Mouse (Mus musculus) heart, embryonic 14.5 days (tissue): ENCODE data around the gene Alg9. TPM values are rescaled to one million over a fixed set of nuclear protein-coding genes. Genes with fewer than 3 reads are reported as not detected.
"Not testable (repeated sequence)": the region's sequence is repeated elsewhere in the genome, so short reads cannot be mapped to it uniquely, and the experiment has no call there.

Experiments used
- ATAC-seq: fragments of 200-750 bp; cut with Nextera tagmentation; 2 replicates; pipeline ENCODE4 v1.8.0; 2017; ENCODE audit warnings: low read depth, moderate TSS enrichment; ENCODE audit not compliant: insufficient number of reproducible peaks, insufficient read depth, low FRiP score
- H3K27ac ChIP-seq, 2 experiments: fragments of 200-500 bp in 1 of 2; fragments of 300-500 bp in 1 of 2; sonication (generic) in 1 of 2; replicated peaks in 1 of 2; 2 replicates each; pipeline ENCODE4 v1.5.1; 2012 to 2014; ENCODE audit warnings: low read depth in 2 of 2, low read length in 2 of 2, control low read depth in 1 of 2, mild to moderate bottlenecking in 1 of 2, mixed read lengths in 1 of 2; ENCODE audit not compliant: control insufficient read depth in 1 of 2, insufficient read depth in 1 of 2
- H3K27me3 ChIP-seq: fragments of 300-500 bp; sonication (generic); 2 replicates; pipeline ENCODE4 v1.6.1; 2014; ENCODE audit warnings: mild to moderate bottlenecking, low read length, control low read depth; ENCODE audit not compliant: control insufficient read depth, insufficient read depth
- H3K36me3 ChIP-seq: fragments of 300-500 bp; sonication (generic); 2 replicates; pipeline ENCODE4 v1.6.1; 2014; ENCODE audit warnings: mild to moderate bottlenecking, control low read depth, low read length, mixed read lengths; ENCODE audit not compliant: control insufficient read depth, insufficient read depth
- H3K4me1 ChIP-seq, 2 experiments: fragments of 200-500 bp in 1 of 2; fragments of 300-500 bp in 1 of 2; sonication (generic) in 1 of 2; 2 replicates each; pipeline ENCODE4 v1.6.1; 2012 to 2014; ENCODE audit warnings: low read length in 2 of 2, control low read depth in 1 of 2, mixed read lengths in 1 of 2; ENCODE audit not compliant: control insufficient read depth in 2 of 2, insufficient read depth in 2 of 2
- H3K4me2 ChIP-seq: fragments of 300-500 bp; sonication (generic); 2 replicates; pipeline ENCODE4 v1.6.1; 2014; ENCODE audit warnings: mild to moderate bottlenecking, low read length
- H3K4me3 ChIP-seq, 2 experiments: fragments of 200-500 bp in 1 of 2; fragments of 300-500 bp in 1 of 2; sonication (generic) in 1 of 2; 2 replicates each; pipeline ENCODE4 v1.5.1; 2012 to 2014; ENCODE audit warnings: low read length in 2 of 2, mild to moderate bottlenecking in 2 of 2, control low read depth in 1 of 2, low read depth in 1 of 2, moderate library complexity in 1 of 2; ENCODE audit not compliant: control insufficient read depth in 1 of 2, insufficient read depth in 1 of 2
- H3K9ac ChIP-seq: fragments of 300-500 bp; sonication (generic); 2 replicates; pipeline ENCODE4 v1.6.1; 2014; ENCODE audit warnings: mild to moderate bottlenecking, low read length
- H3K9me3 ChIP-seq: fragments of 300-500 bp; sonication (generic); 2 replicates; pipeline ENCODE4 v1.6.1; 2016; ENCODE audit warnings: low read length, control low read depth; ENCODE audit not compliant: control insufficient read depth
- WGBS: fragments of 180-500 bp; shearing (Covaris S2); extraction: QIAGEN DNeasy Blood & Tissue Kit; methylation state at CpG from one replicate; pipeline ENCODE4 v1.1.7; 2014; 5-methylcytosine and 5-hydroxymethylcytosine counted together
- polyA plus RNA-seq: library from polyadenylated mRNA; unstranded; fragments of >200 nt; fragmentation: Nextera tagmentation; extraction: Ambion mirVana; gene quantifications from 2 replicates; pipeline ENCODE4 v1.2.1, GENCODE M21; 2014

The Alg9 gene
- polyA plus RNA-seq, 1 experiment from 2014 or later: 31.5 TPM

DNA sequence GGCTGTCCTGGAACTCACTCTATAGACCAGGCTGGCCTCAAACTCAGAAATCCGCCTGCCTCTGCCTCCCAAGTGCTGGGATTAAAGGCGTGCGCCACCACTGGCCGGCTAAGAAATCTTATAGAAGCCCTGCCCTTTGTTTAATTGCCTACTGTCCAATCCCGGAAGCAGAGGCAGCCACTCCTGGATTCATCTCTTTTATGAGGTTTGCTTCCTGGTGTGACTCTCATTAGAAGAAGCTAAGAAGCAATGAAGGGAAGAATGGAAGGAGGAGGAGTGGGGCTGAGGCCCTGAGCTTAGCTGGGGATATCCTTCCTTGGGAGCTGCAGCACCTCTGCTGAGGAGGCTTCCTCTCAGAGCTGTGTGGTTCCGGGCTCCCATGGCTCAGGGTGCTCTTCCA, 46.8 kb downstream of the Alg9 start:
- H3K4me3 ChIP-seq: no peak overlapping the region
- ATAC-seq: no peak
- no peak overlapping the region for H3K27ac ChIP-seq
- peaks cover 46% of the 10 kb centered on the region for H3K36me3 ChIP-seq
- no peaks in the 10 kb centered on the region for H3K4me1 ChIP-seq
- H3K9ac ChIP-seq: no peak overlapping the region
- H3K9me3 ChIP-seq: no peaks in the 10 kb centered on the region
- H3K27me3 ChIP-seq: no peaks in the 10 kb centered on the region
- no peak overlapping the region for H3K4me2 ChIP-seq
- WGBS: 95% methylated on average over 6 of the region's 6 CpGs

GRCm38 (mm10) chr9:50822216-50822615, 47.4 kb downstream of the Alg9 start:
- H3K4me2 ChIP-seq: no peak overlapping the region
- no peaks in the 10 kb centered on the region for H3K9me3 ChIP-seq
- H3K4me3 ChIP-seq: no peak overlapping the region
- H3K27me3 ChIP-seq: no peaks in the 10 kb centered on the region
- H3K9ac ChIP-seq: no peak overlapping the region
- H3K4me1 ChIP-seq: no peaks in the 10 kb centered on the region
- peaks cover 40% of the 10 kb centered on the region for H3K36me3 ChIP-seq
- H3K27ac ChIP-seq: no peak overlapping the region
- WGBS: 95% methylated on average over 5 of the region's 5 CpGs
- ATAC-seq: no peak

GRCm38 (mm10) chr9:50823779-50824453, 49.1 kb downstream of the Alg9 start:
- H3K4me2 ChIP-seq: no peak overlapping the region
- H3K27ac ChIP-seq: no peak overlapping the region
- no peak overlapping the region for H3K4me3 ChIP-seq
- ATAC-seq: no peak
- H3K9ac ChIP-seq: no peak overlapping the region
- no peaks in the 10 kb centered on the region for H3K9me3 ChIP-seq
- peaks cover 40% of the 10 kb centered on the region for H3K36me3 ChIP-seq
- no peaks in the 10 kb centered on the region for H3K27me3 ChIP-seq
- H3K4me1 ChIP-seq: no peaks in the 10 kb centered on the region
- 74% methylated on average over 11 of the region's 11 CpGs for WGBS

DNA sequence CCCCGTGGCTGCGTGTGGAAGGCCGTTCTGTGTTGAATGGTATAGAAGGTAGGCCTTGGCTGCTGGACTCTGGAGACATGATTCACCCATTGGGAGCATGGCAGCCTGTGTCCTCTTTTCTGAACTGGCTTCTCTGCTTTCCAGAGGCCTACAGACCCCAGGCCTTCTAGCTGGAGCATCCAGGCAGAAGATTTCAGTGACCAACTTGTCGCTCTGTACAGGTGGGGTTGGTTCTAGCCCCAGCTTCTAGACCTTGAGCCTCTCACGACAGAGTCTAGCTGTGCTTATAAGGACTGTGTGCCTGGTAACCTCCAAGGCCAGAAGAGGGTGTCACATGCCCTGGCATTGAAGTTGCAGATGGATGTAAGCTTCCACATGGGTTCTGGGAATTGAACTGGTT, 56.7 kb downstream of the Alg9 start:
- ATAC-seq: no peak
- 93% methylated on average over 5 of the region's 5 CpGs for WGBS
- H3K4me2 ChIP-seq: no peak overlapping the region
- H3K4me3 ChIP-seq: no peak overlapping the region
- H3K9ac ChIP-seq: no peak overlapping the region
- H3K4me1 ChIP-seq: no peaks in the 10 kb centered on the region
- no peaks in the 10 kb centered on the region for H3K9me3 ChIP-seq
- no peaks in the 10 kb centered on the region for H3K27me3 ChIP-seq
- H3K36me3 ChIP-seq: peaks cover 19% of the 10 kb centered on the region
- no peak overlapping the region for H3K27ac ChIP-seq

DNA sequence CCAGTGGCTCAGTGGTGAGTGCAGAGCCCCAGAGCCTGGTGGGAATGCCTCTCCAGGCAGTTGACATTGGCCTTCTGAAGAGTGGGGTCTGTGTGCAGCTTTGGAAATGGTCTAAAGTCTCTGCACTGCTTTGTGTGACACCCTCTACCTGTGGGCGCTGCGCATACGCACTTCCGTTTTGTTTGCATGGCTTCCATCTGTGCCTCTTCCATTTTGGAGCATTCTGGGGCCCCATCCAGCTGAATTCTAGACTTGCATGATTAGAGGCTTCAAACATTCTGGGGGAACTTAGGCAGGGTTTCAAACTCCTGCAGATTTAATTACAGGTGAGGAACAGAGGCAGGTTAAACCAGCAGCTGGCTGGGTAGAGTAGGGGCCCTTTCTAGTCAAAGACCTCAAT, 57.3 kb downstream of the Alg9 start:
- Histone ChIP-seq H3K4me3 (no peak overlapping the region), H3K27ac (no peak overlapping the region), H3K36me3 (peaks cover 19% of the 10 kb centered on the region), H3K9ac (no peak overlapping the region), H3K9me3 (no peaks in the 10 kb centered on the region), H3K4me2 (no peak overlapping the region), H3K27me3 (no peaks in the 10 kb centered on the region), H3K4me1 (no peaks in the 10 kb centered on the region)
- WGBS: 99% methylated on average over 4 of the region's 4 CpGs
- no peak for ATAC-seq

GRCm38 (mm10) chr9:50832582-50832981, 57.8 kb downstream of the Alg9 start:
- H3K27me3 ChIP-seq, H3K4me2 ChIP-seq, H3K27ac ChIP-seq, ATAC-seq, H3K9ac ChIP-seq, H3K4me3 ChIP-seq, H3K9me3 ChIP-seq, H3K4me1 ChIP-seq: not testable (repeated sequence)
- 73% methylated on average over 2 of the region's 2 CpGs for WGBS
- H3K36me3 ChIP-seq: peaks cover 21% of the 10 kb centered on the region

DNA sequence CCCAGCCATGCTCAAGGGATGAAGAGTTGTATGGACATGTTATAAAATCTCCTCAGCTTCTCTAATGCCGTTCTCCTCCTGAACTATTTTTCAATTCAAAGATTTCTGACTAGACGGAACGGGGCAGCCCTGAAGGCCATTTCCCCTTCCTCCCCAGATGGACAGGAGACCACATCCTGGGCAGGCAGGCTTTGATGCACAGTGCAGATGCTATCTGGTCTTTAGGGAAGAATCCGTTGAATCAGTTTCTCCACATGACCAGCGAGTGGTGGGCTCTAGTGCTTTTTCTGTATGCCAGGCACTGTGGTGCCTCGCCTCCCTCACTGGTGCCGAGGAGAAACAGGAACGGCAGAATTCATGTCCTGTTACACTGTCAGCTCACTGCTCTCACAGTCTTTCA, 59.0 kb downstream of the Alg9 start:
- no peak overlapping the region for H3K27ac ChIP-seq
- H3K4me1 ChIP-seq: no peaks in the 10 kb centered on the region
- no peak for ATAC-seq
- no peaks in the 10 kb centered on the region for H3K27me3 ChIP-seq
- H3K4me3 ChIP-seq: no peak overlapping the region
- no peaks in the 10 kb centered on the region for H3K9me3 ChIP-seq
- no peak overlapping the region for H3K9ac ChIP-seq
- WGBS: 73% methylated on average over 8 of the region's 8 CpGs
- peaks cover 19% of the 10 kb centered on the region for H3K36me3 ChIP-seq
- H3K4me2 ChIP-seq: no peak overlapping the region

DNA sequence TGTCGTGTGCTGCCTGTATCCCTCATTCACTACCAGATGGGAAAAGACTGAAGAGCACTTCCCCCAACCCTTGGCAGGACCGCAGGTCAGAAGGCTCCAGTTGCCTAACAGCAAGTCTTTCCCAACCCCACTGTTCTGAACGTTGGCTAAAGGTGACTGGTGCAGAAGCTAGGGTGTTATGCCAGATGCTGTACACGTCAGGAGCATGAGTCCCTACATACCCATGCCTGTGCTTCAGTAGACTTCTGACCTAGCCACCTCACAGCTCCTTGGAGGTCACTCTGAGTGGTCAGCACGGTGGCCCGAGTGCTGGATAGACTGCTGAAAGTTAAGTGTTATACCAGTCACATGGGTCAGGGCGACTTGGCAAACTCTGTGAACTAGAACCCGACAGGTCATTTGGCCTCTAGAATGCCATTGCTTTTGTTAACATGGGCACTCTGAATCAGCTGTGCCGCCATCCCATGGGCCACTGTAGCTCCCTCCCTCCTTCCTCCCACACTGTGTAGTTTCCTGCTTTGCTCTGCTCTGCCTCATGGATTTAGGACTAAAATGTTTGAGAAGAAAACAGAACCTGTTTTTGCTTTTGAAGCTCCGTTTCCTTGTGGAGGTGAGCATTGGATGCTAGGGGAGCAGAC, 60.4 kb downstream of the Alg9 start:
- Histone ChIP-seq H3K4me3 (no peak overlapping the region), H3K27ac (no peak overlapping the region), H3K27me3 (no peaks in the 10 kb centered on the region), H3K4me1 (no peaks in the 10 kb centered on the region), H3K36me3 (peaks cover 19% of the 10 kb centered on the region), H3K9ac (no peak overlapping the region), H3K4me2 (no peak overlapping the region), H3K9me3 (no peaks in the 10 kb centered on the region)
- ATAC-seq: no peak
- 78% methylated on average over 10 of the region's 10 CpGs for WGBS
